Mouse (Mus musculus) limb, embryonic 12.5 days (tissue): ENCODE results near the gene Wbp1. TPM values are rescaled to one million over a fixed set of nuclear protein-coding genes. Genes with fewer than 3 reads are reported as not detected.
A peak's percentile ranks its signal among the peaks of the same experiment; 100 is the strongest.

Experiments
- ATAC-seq: fragments of 200-750 bp; cut with Nextera tagmentation; 2 replicates; pipeline ENCODE4 v1.8.0; 2017; ENCODE audit warnings: low read depth, moderate TSS enrichment; ENCODE audit not compliant: insufficient number of reproducible peaks, insufficient read depth, low FRiP score, low TSS enrichment
- H3K27ac ChIP-seq: fragments of 300-500 bp; sonication (generic); 2 replicates; pipeline ENCODE4 v1.5.1; 2016; ENCODE audit warnings: mild to moderate bottlenecking, moderate library complexity
- H3K27me3 ChIP-seq: fragments of 300-500 bp; sonication (generic); 2 replicates; pipeline ENCODE4 v1.6.1; 2016; ENCODE audit warnings: mild to moderate bottlenecking, moderate library complexity
- H3K36me3 ChIP-seq: fragments of 300-500 bp; sonication (generic); 2 replicates; pipeline ENCODE4 v1.6.1; 2016; ENCODE audit warnings: mild to moderate bottlenecking, moderate library complexity
- H3K4me1 ChIP-seq: fragments of 300-500 bp; sonication (generic); replicated peaks from 2 replicates; pipeline ENCODE4 v1.6.1; 2016
- H3K4me2 ChIP-seq: fragments of 300-500 bp; sonication (generic); 2 replicates; pipeline ENCODE4 v1.6.1; 2016; ENCODE audit warnings: mild to moderate bottlenecking, moderate library complexity
- H3K4me3 ChIP-seq: fragments of 300-500 bp; sonication (generic); replicated peaks from 2 replicates; pipeline ENCODE4 v1.5.1; 2016; ENCODE audit warnings: mild to moderate bottlenecking
- H3K9ac ChIP-seq: fragments of 300-500 bp; sonication (generic); replicated peaks from 2 replicates; pipeline ENCODE4 v1.6.1; 2016; ENCODE audit warnings: mild to moderate bottlenecking, moderate library complexity
- H3K9me3 ChIP-seq: fragments of 300-500 bp; sonication (generic); 2 replicates; pipeline ENCODE4 v1.6.1; 2016; ENCODE audit warnings: mild to moderate bottlenecking, moderate library complexity
- WGBS: fragments of 180-500 bp; shearing (Covaris S2); methylation state at CpG from one replicate; pipeline ENCODE4 v1.1.7; 2016; 5-methylcytosine and 5-hydroxymethylcytosine counted together
- polyA plus RNA-seq: library from polyadenylated mRNA; unstranded; fragments of >200 nt; fragmentation: Nextera tagmentation; extraction: Ambion mirVana; gene quantifications from 2 replicates; pipeline ENCODE4 v1.2.1, GENCODE M21; 2016

Gene Wbp1
- polyA plus RNA-seq, 1 experiment from 2014 or later = 219 TPM

GRCm38 (mm10) chr6:83101688-83102556 lies 19.4 kb downstream of the Wbp1 start:
- Histone ChIP-seq H3K4me3 (peak overlapping the region; percentile 78), H3K36me3 (peaks cover 9% of the 10 kb centered on the region; the same call in 1 of the 2 replicates), H3K4me2 (peak overlapping the region; percentile 99), H3K9me3 (no peaks in the 10 kb centered on the region), H3K27me3 (peaks cover 3% of the 10 kb centered on the region; the same call in 1 of the 2 replicates), H3K4me1 (peaks cover 23% of the 10 kb centered on the region), H3K27ac (peak overlapping the region; percentile 80), H3K9ac (peak overlapping the region; percentile 79)
- WGBS = under 1% methylated on average over 74 of the region's 74 CpGs
- ATAC-seq = peak; percentile 62

- ATAC-seq = peak; percentile 84
- under 1% methylated on average over 25 of the region's 25 CpGs for WGBS
- H3K9me3 ChIP-seq = no peaks in the 10 kb centered on the region
- peak within 1 kb of the TSS; percentile 99 for H3K4me2 ChIP-seq
- peaks cover 23% of the 10 kb centered on the region for H3K4me1 ChIP-seq
- peak within 1 kb of the TSS; percentile 80 for H3K27ac ChIP-seq
- H3K9ac ChIP-seq = peak within 1 kb of the TSS; percentile 79
- peaks cover 3% of the 10 kb centered on the region; the same call in 1 of the 2 replicates for H3K27me3 ChIP-seq
- peak within 1 kb of the TSS; percentile 78 for H3K4me3 ChIP-seq
- H3K36me3 ChIP-seq = peaks cover 9% of the 10 kb centered on the region; the same call in 1 of the 2 replicates
Observed at GRCm38 (mm10) chr6:83101316-83101687, 20.1 kb downstream of the Wbp1 start, which contains the start of the genes Ccdc142 and Gm42688. Gene Ccdc142 (plus strand): TSS chr6:83101601. Gene Gm42688 (plus strand): TSS chr6:83101617.

GRCm38 (mm10) chr6:83098411-83098810 lies 22.9 kb downstream of the Wbp1 start:
- no peaks in the 10 kb centered on the region for H3K36me3 ChIP-seq
- H3K9me3 ChIP-seq = peaks cover 5% of the 10 kb centered on the region; the same call in 1 of the 2 replicates
- peaks cover 21% of the 10 kb centered on the region for H3K4me1 ChIP-seq
- no peak for ATAC-seq
- no peak overlapping the region for H3K4me2 ChIP-seq
- no peak overlapping the region for H3K4me3 ChIP-seq
- peaks cover 5% of the 10 kb centered on the region; the same call in 1 of the 2 replicates for H3K27me3 ChIP-seq
- H3K27ac ChIP-seq = no peak overlapping the region
- H3K9ac ChIP-seq = no peak overlapping the region
- WGBS = 47% methylated on average over 2 of the region's 2 CpGs

GRCm38 (mm10) chr6:83095968-83096367 lies 25.4 kb downstream of the Wbp1 start:
- Histone ChIP-seq H3K9me3 (peaks cover 5% of the 10 kb centered on the region; the same call in 1 of the 2 replicates), H3K4me3 (no peak overlapping the region), H3K4me2 (no peak overlapping the region), H3K36me3 (no peaks in the 10 kb centered on the region), H3K27ac (no peak overlapping the region), H3K9ac (no peak overlapping the region), H3K4me1 (0 out of 2 replicates have a peak, but pooled peaks cover 4% of the 10 kb centered on the region), H3K27me3 (0 out of 2 replicates have a peak, but pooled peaks cover 4% of the 10 kb centered on the region)
- 45% methylated on average over 6 of the region's 6 CpGs for WGBS
- ATAC-seq = no peak

- WGBS = 38% methylated on average over 6 of the region's 6 CpGs
- H3K27ac ChIP-seq = no peak overlapping the region
- H3K4me2 ChIP-seq = no peak overlapping the region
- ATAC-seq = no peak
- H3K36me3 ChIP-seq = no peaks in the 10 kb centered on the region
- peaks cover 5% of the 10 kb centered on the region; the same call in 1 of the 2 replicates for H3K9me3 ChIP-seq
- H3K27me3 ChIP-seq = peaks cover 31% of the 10 kb centered on the region
- H3K4me3 ChIP-seq = no peak overlapping the region
- H3K4me1 ChIP-seq = peaks cover 3% of the 10 kb centered on the region
- H3K9ac ChIP-seq = no peak overlapping the region
Observed at GRCm38 (mm10) chr6:83092416-83093127, 28.8 kb downstream of the Wbp1 start.

GRCm38 (mm10) chr6:83087926-83088260 lies 33.5 kb downstream of the Wbp1 start:
- 8% methylated on average over 9 of the region's 9 CpGs for WGBS

GRCm38 (mm10) chr6:83087205-83087925 lies 34.0 kb downstream of the Wbp1 start:
- Histone ChIP-seq H3K27ac (no peak overlapping the region), H3K27me3 (peaks cover 79% of the 10 kb centered on the region), H3K4me1 (peaks cover 52% of the 10 kb centered on the region), H3K9ac (0 out of 2 replicates have a peak overlapping the region, but pooled peaks have one; percentile 24), H3K4me2 (peak overlapping the region; percentile 60), H3K4me3 (peak overlapping the region; percentile 32), H3K36me3 (peaks cover 4% of the 10 kb centered on the region; the same call in 1 of the 2 replicates), H3K9me3 (no peaks in the 10 kb centered on the region)
- 2% methylated on average over 47 of the region's 47 CpGs for WGBS
- ATAC-seq = no peak

More at GRCm38 (mm10) chr6:83087926-83088260, 33.5 kb downstream of the Wbp1 start:
- Histone ChIP-seq H3K4me3 (peak overlapping the region; percentile 32), H3K27ac (no peak overlapping the region), H3K9ac (0 out of 2 replicates have a peak overlapping the region, but pooled peaks have one; percentile 23), H3K4me1 (peaks cover 46% of the 10 kb centered on the region), H3K4me2 (peak overlapping the region; percentile 60), H3K27me3 (peaks cover 74% of the 10 kb centered on the region), H3K36me3 (no peaks in the 10 kb centered on the region; the same call in 1 of the 2 replicates), H3K9me3 (no peaks in the 10 kb centered on the region)
- no peak for ATAC-seq

- Histone ChIP-seq H3K36me3 (peaks cover 14% of the 10 kb centered on the region), H3K27me3 (peaks cover 82% of the 10 kb centered on the region), H3K4me3 (peak within 1 kb of the TSS; percentile 32), H3K4me1 (peaks cover 52% of the 10 kb centered on the region), H3K9me3 (no peaks in the 10 kb centered on the region), H3K4me2 (peak within 1 kb of the TSS; percentile 60), H3K27ac (no peak within 1 kb of the TSS), H3K9ac (peak within 1 kb of the TSS; percentile 24)
- WGBS = 1% methylated on average over 35 of the region's 42 CpGs
- ATAC-seq = no peak
Observed at GRCm38 (mm10) chr6:83086121-83087035, 35.0 kb downstream of the Wbp1 start, which contains the start of gene Lbx2. Gene Lbx2 (plus strand): TSS chr6:83086367.

- no peak for ATAC-seq
- WGBS = 5% methylated on average over 6 of the region's 6 CpGs
- H3K4me1 ChIP-seq = peaks cover 54% of the 10 kb centered on the region
Observed at GRCm38 (mm10) chr6:83084477-83084876, 36.9 kb downstream of the Wbp1 start.

GRCm38 (mm10) chr6:83083497-83083896 lies 37.9 kb downstream of the Wbp1 start:
- Histone ChIP-seq H3K27me3 (peaks cover 64% of the 10 kb centered on the region), H3K27ac (no peak overlapping the region), H3K4me1 (peaks cover 62% of the 10 kb centered on the region), H3K9ac (0 out of 2 replicates have a peak overlapping the region, but pooled peaks have one; percentile 14), H3K9me3 (no peaks in the 10 kb centered on the region), H3K4me3 (no peak overlapping the region), H3K4me2 (no peak overlapping the region), H3K36me3 (peaks cover 30% of the 10 kb centered on the region)
- no peak for ATAC-seq
- WGBS = 17% methylated on average over 5 of the region's 5 CpGs

More at GRCm38 (mm10) chr6:83084477-83084876, 36.9 kb downstream of the Wbp1 start:
- Histone ChIP-seq H3K36me3 (peaks cover 30% of the 10 kb centered on the region), H3K27ac (no peak overlapping the region), H3K4me3 (no peak overlapping the region), H3K4me2 (no peak overlapping the region), H3K27me3 (peaks cover 72% of the 10 kb centered on the region), H3K9me3 (no peaks in the 10 kb centered on the region), H3K9ac (no peak overlapping the region)
